Mouse (Mus musculus) retina, adult 2 months (tissue): ENCODE measurements at regions not wholly inside any gene's neighbourhood (a gene's known extent, or its start where the extent isn't known, plus 50 kb on each side); places are given as distances from the start of the nearest gene placed in this dataset.

Experiments used
- DNase-seq: peaks from one replicate; pipeline ENCODE4 v3.0.0-alpha.2; 2012; ENCODE audit warnings: low read depth, low spot score

DNA sequence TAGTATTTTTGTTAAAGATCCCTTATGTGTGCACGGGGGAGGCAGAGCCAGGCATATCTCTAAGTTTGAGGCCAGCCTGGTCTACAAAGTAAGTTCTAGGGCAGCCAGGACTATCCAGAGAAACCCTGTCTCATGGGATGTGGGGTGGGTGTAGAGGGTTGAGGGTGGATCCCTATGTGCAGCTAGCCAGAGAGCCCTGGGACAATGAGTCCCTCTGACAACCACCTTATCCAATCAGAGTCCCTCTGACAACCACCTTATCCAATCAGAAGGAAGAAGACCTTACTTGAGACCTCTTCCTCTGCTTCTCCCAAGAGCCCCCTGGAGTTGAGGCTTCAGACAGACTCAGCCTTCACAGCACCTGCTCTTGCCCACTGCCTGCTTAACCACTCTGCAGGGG is 56.6 kb upstream of the Zmiz1 start:
- DNase-seq: no peak

DNA sequence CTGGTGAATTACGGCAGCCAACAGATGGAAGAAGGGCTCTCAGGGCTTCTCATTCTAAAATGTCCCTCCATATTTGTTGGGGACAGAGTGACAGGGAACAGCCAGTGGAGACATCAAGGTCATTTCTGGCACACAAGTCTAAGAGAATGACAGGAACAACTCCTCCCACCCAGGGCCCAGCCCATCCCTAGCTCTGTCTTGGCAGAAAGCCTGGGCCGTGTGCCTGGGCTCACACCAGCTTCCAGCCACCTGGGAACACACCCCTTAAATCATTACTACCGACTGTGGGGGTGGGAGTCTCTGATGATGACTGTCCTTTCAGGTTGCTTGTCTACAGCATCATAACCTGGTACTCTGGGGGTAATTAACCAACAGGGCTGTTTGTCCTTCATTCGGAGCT is 53.8 kb upstream of the Zmiz1 start:
- DNase-seq: no peak

DNA sequence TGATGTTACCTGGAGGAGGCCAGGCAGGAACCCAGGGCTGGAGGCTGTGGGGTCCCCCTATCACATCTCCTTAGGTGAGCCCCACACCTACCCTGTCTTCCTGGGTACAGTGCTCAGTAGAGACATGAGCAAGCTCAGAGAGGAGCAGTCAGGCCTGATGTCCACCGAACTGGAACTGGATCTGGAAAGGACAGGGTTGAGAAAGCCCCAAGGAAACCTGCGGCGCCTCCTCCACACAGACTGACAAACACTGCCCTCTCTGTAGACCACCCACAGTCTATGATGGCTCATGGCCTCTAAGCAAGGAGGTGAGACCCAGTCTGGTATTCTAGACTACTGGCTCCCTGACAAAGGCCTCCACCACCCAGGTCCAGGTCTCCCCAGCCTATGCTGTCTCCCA is 52.9 kb upstream of the Zmiz1 start:
- no peak for DNase-seq

- DNase-seq: no peak
Measured at GRCm38 (mm10) chr14:25406613-25407012, 52.4 kb upstream of the Zmiz1 start.

GRCm38 (mm10) chr14:25407111-25407510 is 51.9 kb upstream of the Zmiz1 start:
- DNase-seq: no peak
